Mouse (Mus musculus) hindbrain, embryonic 15.5 days (tissue): ENCODE data around the gene Pp2d1. TPM values are rescaled to one million over a fixed set of nuclear protein-coding genes. Genes with fewer than 3 reads are reported as not detected.

Experiments
- ATAC-seq: fragments of 200-750 bp; cut with Nextera tagmentation; 2 replicates; pipeline ENCODE4 v1.8.0; 2017; ENCODE audit warnings: low read depth, moderate number of reproducible peaks, moderate TSS enrichment; ENCODE audit not compliant: low FRiP score
- H3K27ac ChIP-seq: fragments of 300-500 bp; sonication (generic); replicated peaks from 2 replicates; pipeline ENCODE4 v1.5.1; 2015; ENCODE audit warnings: mild to moderate bottlenecking, inconsistent platforms
- H3K27me3 ChIP-seq: fragments of 300-500 bp; sonication (generic); 2 replicates; pipeline ENCODE4 v1.6.1; 2015; ENCODE audit warnings: control low read depth, inconsistent platforms
- H3K36me3 ChIP-seq: fragments of 300-500 bp; sonication (generic); 2 replicates; pipeline ENCODE4 v1.6.1; 2015; ENCODE audit warnings: control low read depth, inconsistent platforms
- H3K4me1 ChIP-seq: fragments of 300-500 bp; sonication (generic); replicated peaks from 2 replicates; pipeline ENCODE4 v1.6.1; 2015; ENCODE audit warnings: control low read depth, inconsistent platforms
- H3K4me2 ChIP-seq: fragments of 300-500 bp; sonication (generic); 2 replicates; pipeline ENCODE4 v1.6.1; 2015; ENCODE audit warnings: moderate library complexity, mild to moderate bottlenecking, inconsistent platforms
- H3K4me3 ChIP-seq: fragments of 300-500 bp; sonication (generic); 2 replicates; pipeline ENCODE4 v1.5.1; 2015; ENCODE audit warnings: mild to moderate bottlenecking, inconsistent platforms
- H3K9ac ChIP-seq: fragments of 300-500 bp; sonication (generic); 2 replicates; pipeline ENCODE4 v1.6.1; 2015; ENCODE audit warnings: inconsistent platforms
- H3K9me3 ChIP-seq: fragments of 300-500 bp; sonication (generic); 2 replicates; pipeline ENCODE4 v1.6.1; 2016; ENCODE audit warnings: control low read depth, inconsistent platforms
- WGBS: fragments of 180-500 bp; shearing (Covaris S2); methylation state at CpG from one replicate; pipeline ENCODE4 v1.1.7; 2015; 5-methylcytosine and 5-hydroxymethylcytosine counted together
- polyA plus RNA-seq: library from polyadenylated mRNA; unstranded; fragments of >200 nt; fragmentation: Nextera tagmentation; extraction: Ambion mirVana; gene quantifications from 2 replicates; pipeline ENCODE4 v1.2.1, GENCODE M21; 2015

Gene Pp2d1
- polyA plus RNA-seq, 1 experiment from 2014 or later = 0.35 TPM

- no peak overlapping the region for H3K9ac ChIP-seq
- no peaks in the 10 kb centered on the region for H3K27me3 ChIP-seq
- ATAC-seq = peak; percentile 45; the same call in 1 of the 2 replicates
- H3K4me2 ChIP-seq = no peak overlapping the region
- no peak overlapping the region for H3K27ac ChIP-seq
- no peaks in the 10 kb centered on the region for H3K9me3 ChIP-seq
- H3K4me1 ChIP-seq = no peaks in the 10 kb centered on the region
- 0 out of 2 replicates have a peak, but pooled peaks cover 5% of the 10 kb centered on the region for H3K36me3 ChIP-seq
- no peak overlapping the region for H3K4me3 ChIP-seq
- 79% methylated on average over 2 of the region's 2 CpGs for WGBS
Observed at GRCm38 (mm10) chr17:53512311-53512951, 26.8 kb downstream of the Pp2d1 start.

- Histone ChIP-seq H3K9me3 (no peaks in the 10 kb centered on the region), H3K4me1 (no peaks in the 10 kb centered on the region), H3K27ac (no peak overlapping the region), H3K27me3 (no peaks in the 10 kb centered on the region), H3K9ac (no peak overlapping the region), H3K36me3 (peaks cover 48% of the 10 kb centered on the region), H3K4me3 (no peak overlapping the region), H3K4me2 (no peak overlapping the region)
- ATAC-seq = no peak
- WGBS = 90% methylated on average over 2 of the region's 2 CpGs
Observed at GRCm38 (mm10) chr17:53502966-53503365, 36.3 kb downstream of the Pp2d1 start.

- H3K4me2 ChIP-seq = no peak overlapping the region
- H3K9me3 ChIP-seq = no peaks in the 10 kb centered on the region
- H3K27me3 ChIP-seq = no peaks in the 10 kb centered on the region
- no peak overlapping the region for H3K27ac ChIP-seq
- no peak for ATAC-seq
- WGBS = 100% methylated on average over 1 of the region's 1 CpGs
- no peak overlapping the region for H3K9ac ChIP-seq
- H3K4me3 ChIP-seq = no peak overlapping the region
- H3K36me3 ChIP-seq = peaks cover 19% of the 10 kb centered on the region
- H3K4me1 ChIP-seq = no peaks in the 10 kb centered on the region
Observed at GRCm38 (mm10) chr17:53489007-53489378, 50.3 kb downstream of the Pp2d1 start.

GRCm38 (mm10) chr17:53488291-53489006 is 50.8 kb downstream of the Pp2d1 start:
- H3K9me3 ChIP-seq = no peaks in the 10 kb centered on the region
- H3K4me2 ChIP-seq = no peak overlapping the region
- no peak overlapping the region for H3K4me3 ChIP-seq
- no peak for ATAC-seq
- peaks cover 16% of the 10 kb centered on the region for H3K36me3 ChIP-seq
- no peaks in the 10 kb centered on the region for H3K27me3 ChIP-seq
- 91% methylated on average over 4 of the region's 4 CpGs for WGBS
- H3K4me1 ChIP-seq = no peaks in the 10 kb centered on the region
- no peak overlapping the region for H3K27ac ChIP-seq
- H3K9ac ChIP-seq = no peak overlapping the region

GRCm38 (mm10) chr17:53480433-53480832 is 58.8 kb downstream of the Pp2d1 start:
- ATAC-seq = no peak
- Histone ChIP-seq H3K9ac (peak overlapping the region; percentile 92), H3K4me1 (peaks cover 28% of the 10 kb centered on the region), H3K36me3 (peaks cover 8% of the 10 kb centered on the region), H3K4me2 (peak overlapping the region; percentile 66), H3K27ac (peak overlapping the region; percentile 99; the same call in 1 of the 2 replicates), H3K27me3 (no peaks in the 10 kb centered on the region), H3K9me3 (no peaks in the 10 kb centered on the region), H3K4me3 (peak overlapping the region; percentile 85)
- 59% methylated on average over 7 of the region's 7 CpGs for WGBS

GRCm38 (mm10) chr17:53479604-53480041 is 59.6 kb downstream of the Pp2d1 start:
- peak overlapping the region; percentile 92 for H3K9ac ChIP-seq
- H3K27ac ChIP-seq = peak overlapping the region; percentile 99
- H3K4me1 ChIP-seq = peaks cover 28% of the 10 kb centered on the region
- no peaks in the 10 kb centered on the region for H3K9me3 ChIP-seq
- no peak; the same call in 1 of the 2 replicates for ATAC-seq
- peak overlapping the region; percentile 66 for H3K4me2 ChIP-seq
- WGBS = 0% methylated on average over 28 of the region's 33 CpGs
- peaks cover 5% of the 10 kb centered on the region; the same call in 1 of the 2 replicates for H3K36me3 ChIP-seq
- no peaks in the 10 kb centered on the region for H3K27me3 ChIP-seq
- H3K4me3 ChIP-seq = peak overlapping the region; percentile 85

- under 1% methylated on average over 64 of the region's 82 CpGs for WGBS
- Histone ChIP-seq H3K36me3 (no peaks in the 10 kb centered on the region), H3K9me3 (no peaks in the 10 kb centered on the region), H3K27ac (peak within 1 kb of the TSS; percentile 99), H3K4me1 (peaks cover 28% of the 10 kb centered on the region), H3K27me3 (no peaks in the 10 kb centered on the region), H3K4me3 (peak within 1 kb of the TSS; percentile 85), H3K9ac (peak within 1 kb of the TSS; percentile 92), H3K4me2 (peak within 1 kb of the TSS; percentile 68)
- ATAC-seq = peak; percentile 98
Observed at GRCm38 (mm10) chr17:53478858-53479603, 60.2 kb downstream of the Pp2d1 start, which contains the start of gene Rab5a. Gene Rab5a, plus strand, starts transcription at chr17:53479234.

GRCm38 (mm10) chr17:53478066-53478857 is 61.0 kb downstream of the Pp2d1 start:
- ATAC-seq = no peak; the same call in 1 of the 2 replicates
- Histone ChIP-seq H3K27ac (peak overlapping the region; percentile 99), H3K4me1 (peaks cover 28% of the 10 kb centered on the region), H3K9ac (peak overlapping the region; percentile 87), H3K27me3 (no peaks in the 10 kb centered on the region), H3K36me3 (no peaks in the 10 kb centered on the region), H3K4me2 (peak overlapping the region; percentile 68), H3K9me3 (no peaks in the 10 kb centered on the region), H3K4me3 (peak overlapping the region; percentile 85)
- 8% methylated on average over 15 of the region's 15 CpGs for WGBS

GRCm38 (mm10) chr17:53468697-53469096 is 70.6 kb downstream of the Pp2d1 start:
- Histone ChIP-seq H3K27me3 (no peaks in the 10 kb centered on the region), H3K9ac (no peak overlapping the region), H3K27ac (no peak overlapping the region), H3K4me2 (no peak overlapping the region), H3K36me3 (no peaks in the 10 kb centered on the region), H3K9me3 (no peaks in the 10 kb centered on the region), H3K4me1 (no peaks in the 10 kb centered on the region), H3K4me3 (no peak overlapping the region)
- ATAC-seq = no peak

GRCm38 (mm10) chr17:53465569-53465968 is 73.7 kb downstream of the Pp2d1 start:
- no peaks in the 10 kb centered on the region for H3K27me3 ChIP-seq
- WGBS = 63% methylated on average over 4 of the region's 4 CpGs
- H3K27ac ChIP-seq = no peak overlapping the region
- H3K4me3 ChIP-seq = no peak overlapping the region
- H3K4me1 ChIP-seq = peaks cover 13% of the 10 kb centered on the region
- H3K36me3 ChIP-seq = no peaks in the 10 kb centered on the region
- no peak overlapping the region for H3K4me2 ChIP-seq
- no peaks in the 10 kb centered on the region for H3K9me3 ChIP-seq
- no peak for ATAC-seq
- H3K9ac ChIP-seq = no peak overlapping the region

GRCm38 (mm10) chr17:53463496-53463840 is 75.8 kb downstream of the Pp2d1 start:
- 17% methylated on average over 7 of the region's 9 CpGs for WGBS
- Histone ChIP-seq H3K9me3 (no peaks in the 10 kb centered on the region), H3K4me3 (peak overlapping the region; percentile 45), H3K27ac (peak overlapping the region; percentile 23; the same call in 1 of the 2 replicates), H3K4me2 (peak overlapping the region; percentile 75), H3K36me3 (no peaks in the 10 kb centered on the region), H3K9ac (peak overlapping the region; percentile 39; the same call in 1 of the 2 replicates), H3K27me3 (no peaks in the 10 kb centered on the region), H3K4me1 (peaks cover 13% of the 10 kb centered on the region)
- no peak for ATAC-seq
